Mouse (Mus musculus) spleen, adult 2 months (tissue): ENCODE results near the gene Psmc5. TPM values are rescaled to one million over a fixed set of nuclear protein-coding genes. Genes with fewer than 3 reads are reported as not detected.
A peak's percentile ranks its signal among the peaks of the same experiment; 100 is the strongest.

Experiments
- DNase-seq, 2 experiments: peaks; one replicate each; pipeline versions ENCODE4 v3.0.0 to v3.0.0-alpha.2; 2012 to 2021; ENCODE audit warnings: low spot score in 2 of 2, low read depth in 1 of 2
- H3K27ac ChIP-seq: fragments of 200-500 bp; 2 replicates; pipeline ENCODE4 v1.5.1; 2012; ENCODE audit warnings: low read length, inconsistent platforms; ENCODE audit not compliant: insufficient read depth
- H3K27me3 ChIP-seq: fragments of 200-500 bp; 2 replicates; pipeline ENCODE4 v1.6.1; 2012; ENCODE audit warnings: mild to moderate bottlenecking, moderate library complexity, low read length, inconsistent platforms; ENCODE audit not compliant: control insufficient read depth, insufficient read depth
- H3K36me3 ChIP-seq: fragments of 200-500 bp; 2 replicates; pipeline ENCODE4 v1.6.1; 2012; ENCODE audit warnings: mild to moderate bottlenecking, low read length, inconsistent platforms; ENCODE audit not compliant: control insufficient read depth, insufficient read depth
- H3K4me1 ChIP-seq: fragments of 200-500 bp; 2 replicates; pipeline ENCODE4 v1.6.1; 2011; ENCODE audit warnings: inconsistent platforms; ENCODE audit not compliant: control insufficient read depth, insufficient read depth, insufficient read length
- H3K4me3 ChIP-seq: fragments of 200-500 bp; 2 replicates; pipeline ENCODE4 v1.5.1; 2011; ENCODE audit warnings: mild to moderate bottlenecking, inconsistent platforms; ENCODE audit not compliant: insufficient read depth, insufficient read length; ENCODE audit errors: extremely low read depth
- CTCF ChIP-seq: fragments of 200-500 bp; IDR thresholded peaks from 2 replicates; pipeline ENCODE4 v1.5.1; 2011; ENCODE audit warnings: mild to moderate bottlenecking, inconsistent platforms; ENCODE audit not compliant: insufficient read depth, insufficient read length, insufficient replicate concordance; ENCODE audit errors: extremely low read depth
- POLR2A ChIP-seq: fragments of 200-500 bp; IDR thresholded peaks from 2 replicates; pipeline ENCODE4 v1.6.1; 2011; ENCODE audit warnings: low read depth, low read length, inconsistent platforms
- WGBS: fragments of 180-500 bp; shearing (Covaris S2); methylation state at CpG from one replicate; pipeline ENCODE4 v1.1.7; 2018; 5-methylcytosine and 5-hydroxymethylcytosine counted together
- polyA plus RNA-seq: library from polyadenylated mRNA; depleted of rRNA; stranded (reverse); fragments of >200 nt; gene quantifications from 2 replicates; pipeline ENCODE4 v1.2.3, GENCODE M21; 2012; rRNA removed

Gene Psmc5
- polyA plus RNA-seq, 1 experiment, result 18.9 TPM

- peak overlapping the region; percentile 92 for H3K27ac ChIP-seq
- 27% methylated on average over 10 of the region's 10 CpGs for WGBS
- peaks cover 30% of the 10 kb centered on the region for H3K4me1 ChIP-seq
- peak overlapping the region; percentile 2; the same call in 1 of the 2 replicates for H3K4me3 ChIP-seq
- TF ChIP-seq CTCF (no peak), POLR2A (no peak)
- no peaks in the 10 kb centered on the region for H3K27me3 ChIP-seq
- peak; percentile 63 to 66 for DNase-seq
- peaks cover 3% of the 10 kb centered on the region for H3K36me3 ChIP-seq
Measured at GRCm38 (mm10) chr11:106305348-106306064, 49.6 kb downstream of the Psmc5 start.

- H3K27ac ChIP-seq, result peak overlapping the region; percentile 92
- no peak for TF ChIP-seq CTCF
- TF ChIP-seq POLR2A, result peak; percentile 41
- peaks cover 30% of the 10 kb centered on the region for H3K4me1 ChIP-seq
- no peak for DNase-seq
- 71% methylated on average over 3 of the region's 3 CpGs for WGBS
- H3K27me3 ChIP-seq, result no peaks in the 10 kb centered on the region
- no peak overlapping the region for H3K4me3 ChIP-seq
- peaks cover 5% of the 10 kb centered on the region for H3K36me3 ChIP-seq
Measured at GRCm38 (mm10) chr11:106306065-106306385, 50.1 kb downstream of the Psmc5 start.

GRCm38 (mm10) chr11:106306758-106307157 lies 50.8 kb downstream of the Psmc5 start:
- H3K27me3 ChIP-seq, result no peaks in the 10 kb centered on the region
- no peak overlapping the region for H3K4me3 ChIP-seq
- H3K27ac ChIP-seq, result peak overlapping the region; percentile 92
- WGBS, result 61% methylated on average over 9 of the region's 9 CpGs
- DNase-seq, result no peak
- no peak for TF ChIP-seq POLR2A
- no peak for TF ChIP-seq CTCF
- peaks cover 11% of the 10 kb centered on the region for H3K36me3 ChIP-seq
- H3K4me1 ChIP-seq, result peaks cover 30% of the 10 kb centered on the region

GRCm38 (mm10) chr11:106307432-106307831 lies 51.5 kb downstream of the Psmc5 start:
- no peak for TF ChIP-seq CTCF
- TF ChIP-seq POLR2A, result no peak
- Histone ChIP-seq H3K36me3 (peaks cover 18% of the 10 kb centered on the region), H3K4me3 (no peak overlapping the region), H3K27me3 (no peaks in the 10 kb centered on the region), H3K27ac (peak overlapping the region; percentile 96), H3K4me1 (peaks cover 30% of the 10 kb centered on the region)
- WGBS, result 66% methylated on average over 5 of the region's 5 CpGs
- no peak for DNase-seq

GRCm38 (mm10) chr11:106308162-106308561 lies 52.2 kb downstream of the Psmc5 start:
- TF ChIP-seq POLR2A, result no peak; the same call in 1 of the 2 replicates
- TF ChIP-seq CTCF, result no peak
- Histone ChIP-seq H3K27ac (peak overlapping the region; percentile 96), H3K36me3 (peaks cover 25% of the 10 kb centered on the region), H3K4me3 (peak overlapping the region; percentile 28), H3K4me1 (peaks cover 26% of the 10 kb centered on the region; the same call in 1 of the 2 replicates), H3K27me3 (no peaks in the 10 kb centered on the region)
- DNase-seq, result peak; percentile 71 to 89
- 32% methylated on average over 11 of the region's 11 CpGs for WGBS

- peak overlapping the region; percentile 77 for H3K4me3 ChIP-seq
- peaks cover 28% of the 10 kb centered on the region for H3K36me3 ChIP-seq
- no peaks in the 10 kb centered on the region for H3K27me3 ChIP-seq
- H3K4me1 ChIP-seq, result peaks cover 8% of the 10 kb centered on the region; the same call in 1 of the 2 replicates
- H3K27ac ChIP-seq, result peak overlapping the region; percentile 95
- peak in 1 of 2 experiments; percentile 84 for DNase-seq
- WGBS, result 46% methylated on average over 5 of the region's 5 CpGs
- peak; percentile 79 for TF ChIP-seq POLR2A
- TF ChIP-seq CTCF, result no peak
Measured at GRCm38 (mm10) chr11:106310123-106310522, 54.2 kb downstream of the Psmc5 start.

Other genes with a start within 250 kb of the Psmc5 start
- 0.35 and 0.56 TPM in 2 replicates for gene Kcnh6, start 248.0 kb upstream of the Psmc5 start, polyA plus RNA-seq
- gene Dcaf7, start 219.3 kb upstream of the Psmc5 start, polyA plus RNA-seq, result 35.8 and 44.0 TPM in 2 replicates
- 6.1 and 7.6 TPM in 2 replicates for gene Taco1, start 190.1 kb upstream of the Psmc5 start, polyA plus RNA-seq
- 34.1 and 37.1 TPM in 2 replicates for gene Map3k3, start 171.5 kb upstream of the Psmc5 start, polyA plus RNA-seq
- gene Gm10840, start 95.3 kb upstream of the Psmc5 start, polyA plus RNA-seq, result 0.72 TPM in 1 of 2 replicates, not detected in the other
- gene Limd2, start 95.3 kb upstream of the Psmc5 start, polyA plus RNA-seq, result 305 and 309 TPM in 2 replicates
- gene Strada, start 54.0 kb upstream of the Psmc5 start, polyA plus RNA-seq, result 32.6 and 36.7 TPM in 2 replicates
- gene Ccdc47, start 39.8 kb upstream of the Psmc5 start, polyA plus RNA-seq, result 7.0 and 7.3 TPM in 2 replicates
- gene Ddx42, start 39.2 kb upstream of the Psmc5 start, polyA plus RNA-seq, result 7.1 and 7.4 TPM in 2 replicates
- 12.2 and 14.4 TPM in 2 replicates for gene Ftsj3, start 75 bp upstream of the Psmc5 start, polyA plus RNA-seq
- 120 and 146 TPM in 2 replicates for gene Smarcd2, start 16.8 kb downstream of the Psmc5 start, polyA plus RNA-seq
- gene Tcam1, start 20.5 kb downstream of the Psmc5 start, polyA plus RNA-seq, result 0.11 and 0.14 TPM in 2 replicates
- gene Gh, start 45.7 kb downstream of the Psmc5 start, polyA plus RNA-seq, result 4.7 and 5.4 TPM in 2 replicates
- 556 and 588 TPM in 2 replicates for gene Cd79b, start 58.6 kb downstream of the Psmc5 start, polyA plus RNA-seq
- 6.1 and 6.5 TPM in 2 replicates for gene Scn4a, start 97.1 kb downstream of the Psmc5 start, polyA plus RNA-seq
- gene Prr29, start 109.3 kb downstream of the Psmc5 start, polyA plus RNA-seq, result 0.55 and 0.82 TPM in 2 replicates
- 82.6 and 93.8 TPM in 2 replicates for gene Icam2, start 131.9 kb downstream of the Psmc5 start, polyA plus RNA-seq
- gene Ern1, start 231.7 kb downstream of the Psmc5 start, polyA plus RNA-seq, result 12.7 and 18.1 TPM in 2 replicates